Mouse (Mus musculus): ENCODE results near the gene Spata17. TPM values are rescaled to one million over a fixed set of nuclear protein-coding genes. Genes with fewer than 3 reads are reported as not detected.
A peak's percentile ranks its signal among the peaks of the same experiment; 100 is the strongest.

Spata17 gene
- polyA plus RNA-seq (2014; fragmentation: Nextera tagmentation; extraction: Ambion mirVana): 1.2 and 1.5 TPM in 2 replicates

- DNase-seq (peak; percentile 90), ATAC-seq (ENCODE audit: low FRiP score, low TSS enrichment) (peak; percentile 85)
- H3K36me3 ChIP-seq (ENCODE audit: control insufficient read depth, insufficient read depth, low read length): no peaks in the 10 kb centered on the region
- H3K9ac ChIP-seq (replicated peaks; ENCODE audit: low read length): peak within 1 kb of the TSS; percentile 75
- peak within 1 kb of the TSS; percentile 78 for H3K27ac ChIP-seq (replicated peaks; ENCODE audit: low read depth, low read length)
- 1% methylated on average over 58 of the region's 58 CpGs for WGBS
- H3K4me2 ChIP-seq (ENCODE audit: low read length): peak within 1 kb of the TSS; percentile 89
- H3K4me3 ChIP-seq (replicated peaks; ENCODE audit: low read depth, low read length): peak within 1 kb of the TSS; percentile 84
- no peaks in the 10 kb centered on the region for H3K9me3 ChIP-seq (ENCODE audit: control insufficient read depth, low read length)
- H3K4me1 ChIP-seq (ENCODE audit: control insufficient read depth, insufficient read depth, low read length): peaks cover 7% of the 10 kb centered on the region; the same call in 1 of the 2 replicates
- no peaks in the 10 kb centered on the region for H3K27me3 ChIP-seq (ENCODE audit: control insufficient read depth, insufficient read depth, low read length)
Observed at GRCm38 (mm10) chr1:187215181-187216116, at the start of gene Spata17, which contains the start of gene Gpatch2. Gene Spata17, minus strand, starts transcription at chr1:187215465. Gene Gpatch2, plus strand, starts transcription at chr1:187215508.

GRCm38 (mm10) chr1:187258756-187259155 lies 43.5 kb upstream of the Spata17 start:
- H3K27me3 ChIP-seq (ENCODE audit: control insufficient read depth, insufficient read depth, low read length): no peaks in the 10 kb centered on the region
- no peak for DNase-seq
- no peak for ATAC-seq (ENCODE audit: low FRiP score, low TSS enrichment)

GRCm38 (mm10) chr1:187250741-187251262 lies 35.5 kb upstream of the Spata17 start:
- Histone ChIP-seq H3K27me3 (ENCODE audit: control insufficient read depth, insufficient read depth, low read length) (no peaks in the 10 kb centered on the region), H3K4me2 (ENCODE audit: low read length) (no peak overlapping the region), H3K4me1 (ENCODE audit: control insufficient read depth, insufficient read depth, low read length) (no peaks in the 10 kb centered on the region), H3K4me3 (replicated peaks; ENCODE audit: low read depth, low read length) (no peak overlapping the region), H3K9me3 (ENCODE audit: control insufficient read depth, low read length) (no peaks in the 10 kb centered on the region), H3K9ac (replicated peaks; ENCODE audit: low read length) (no peak overlapping the region), H3K27ac (replicated peaks; ENCODE audit: low read depth, low read length) (no peak overlapping the region), H3K36me3 (ENCODE audit: control insufficient read depth, insufficient read depth, low read length) (no peaks in the 10 kb centered on the region)
- 100% methylated on average over 1 of the region's 1 CpGs for WGBS
- DNase-seq: no peak
- no peak for ATAC-seq (ENCODE audit: low FRiP score, low TSS enrichment)

More at GRCm38 (mm10) chr1:187258756-187259155, 43.5 kb upstream of the Spata17 start:
- no peak overlapping the region for H3K27ac ChIP-seq (replicated peaks; ENCODE audit: low read depth, low read length)
- H3K4me1 ChIP-seq (ENCODE audit: control insufficient read depth, insufficient read depth, low read length): peaks cover 10% of the 10 kb centered on the region; the same call in 1 of the 2 replicates
- no peak overlapping the region for H3K4me3 ChIP-seq (replicated peaks; ENCODE audit: low read depth, low read length)
- WGBS: 77% methylated on average over 4 of the region's 4 CpGs
- H3K36me3 ChIP-seq (ENCODE audit: control insufficient read depth, insufficient read depth, low read length): no peaks in the 10 kb centered on the region
- H3K9me3 ChIP-seq (ENCODE audit: control insufficient read depth, low read length): no peaks in the 10 kb centered on the region
- no peak overlapping the region for H3K9ac ChIP-seq (replicated peaks; ENCODE audit: low read length)
- no peak overlapping the region for H3K4me2 ChIP-seq (ENCODE audit: low read length)

GRCm38 (mm10) chr1:187244734-187245133 lies 29.5 kb upstream of the Spata17 start:
- Histone ChIP-seq H3K27me3 (ENCODE audit: control insufficient read depth, insufficient read depth, low read length) (no peaks in the 10 kb centered on the region), H3K9me3 (ENCODE audit: control insufficient read depth, low read length) (no peaks in the 10 kb centered on the region), H3K4me2 (ENCODE audit: low read length) (no peak overlapping the region), H3K9ac (replicated peaks; ENCODE audit: low read length) (no peak overlapping the region), H3K27ac (replicated peaks; ENCODE audit: low read depth, low read length) (no peak overlapping the region), H3K4me1 (ENCODE audit: control insufficient read depth, insufficient read depth, low read length) (no peaks in the 10 kb centered on the region), H3K36me3 (ENCODE audit: control insufficient read depth, insufficient read depth, low read length) (no peaks in the 10 kb centered on the region), H3K4me3 (replicated peaks; ENCODE audit: low read depth, low read length) (no peak overlapping the region)
- 87% methylated on average over 5 of the region's 5 CpGs for WGBS
- ATAC-seq (ENCODE audit: low FRiP score, low TSS enrichment) (no peak), DNase-seq (no peak)

DNA sequence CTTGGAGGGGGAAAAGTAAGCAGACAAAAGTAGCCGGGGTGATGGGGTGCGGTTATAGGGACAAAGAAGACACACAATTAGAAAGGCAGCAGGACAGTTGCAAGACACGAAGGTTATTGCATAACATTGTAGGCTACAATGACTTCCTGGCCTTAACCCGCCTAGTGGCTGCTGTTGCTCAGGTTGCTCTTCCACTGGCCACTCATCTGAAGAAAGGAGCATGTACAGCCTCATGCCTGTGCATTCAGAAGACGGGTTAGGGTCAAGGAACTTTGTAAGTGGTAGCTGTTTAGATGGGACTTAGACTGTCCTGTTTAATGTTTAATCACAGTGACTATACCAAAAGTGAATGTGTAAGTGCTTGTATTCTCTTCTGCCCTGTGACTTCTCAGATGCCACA lies 26.1 kb upstream of the Spata17 start:
- Histone ChIP-seq H3K4me2 (ENCODE audit: low read length) (no peak overlapping the region), H3K27me3 (ENCODE audit: control insufficient read depth, insufficient read depth, low read length) (no peaks in the 10 kb centered on the region), H3K4me3 (replicated peaks; ENCODE audit: low read depth, low read length) (no peak overlapping the region), H3K9me3 (ENCODE audit: control insufficient read depth, low read length) (no peaks in the 10 kb centered on the region), H3K9ac (replicated peaks; ENCODE audit: low read length) (no peak overlapping the region), H3K4me1 (ENCODE audit: control insufficient read depth, insufficient read depth, low read length) (no peaks in the 10 kb centered on the region), H3K36me3 (ENCODE audit: control insufficient read depth, insufficient read depth, low read length) (no peaks in the 10 kb centered on the region), H3K27ac (replicated peaks; ENCODE audit: low read depth, low read length) (no peak overlapping the region)
- no peak for DNase-seq
- no peak for ATAC-seq (ENCODE audit: low FRiP score, low TSS enrichment)
- WGBS: 93% methylated on average over 5 of the region's 5 CpGs

DNA sequence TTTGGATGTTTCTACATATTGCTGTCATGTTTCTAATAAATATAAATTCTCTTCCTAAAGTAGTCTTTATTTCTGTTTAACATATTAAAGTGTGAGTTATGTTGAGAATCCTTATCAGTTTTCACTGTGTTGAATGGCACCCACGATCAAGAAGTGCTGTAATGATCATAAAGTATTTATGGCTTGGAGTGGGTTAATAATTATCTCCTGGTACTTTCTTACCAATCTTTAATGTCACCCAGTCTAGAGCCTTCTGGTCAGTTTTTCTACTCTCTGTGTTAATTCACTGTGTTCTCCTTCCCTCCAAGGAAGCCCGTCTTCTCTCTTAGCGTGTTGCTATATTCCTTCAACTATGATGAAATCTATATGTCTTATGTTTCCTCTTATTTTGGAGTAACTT lies 25.0 kb upstream of the Spata17 start:
- no peak for ATAC-seq (ENCODE audit: low FRiP score, low TSS enrichment)
- Histone ChIP-seq H3K36me3 (ENCODE audit: control insufficient read depth, insufficient read depth, low read length) (no peaks in the 10 kb centered on the region), H3K27ac (replicated peaks; ENCODE audit: low read depth, low read length) (no peak overlapping the region), H3K4me3 (replicated peaks; ENCODE audit: low read depth, low read length) (no peak overlapping the region), H3K9ac (replicated peaks; ENCODE audit: low read length) (no peak overlapping the region), H3K4me2 (ENCODE audit: low read length) (no peak overlapping the region), H3K27me3 (ENCODE audit: control insufficient read depth, insufficient read depth, low read length) (no peaks in the 10 kb centered on the region), H3K9me3 (ENCODE audit: control insufficient read depth, low read length) (no peaks in the 10 kb centered on the region), H3K4me1 (ENCODE audit: control insufficient read depth, insufficient read depth, low read length) (no peaks in the 10 kb centered on the region)
- WGBS: 96% methylated on average over 3 of the region's 3 CpGs
- DNase-seq: no peak

DNA sequence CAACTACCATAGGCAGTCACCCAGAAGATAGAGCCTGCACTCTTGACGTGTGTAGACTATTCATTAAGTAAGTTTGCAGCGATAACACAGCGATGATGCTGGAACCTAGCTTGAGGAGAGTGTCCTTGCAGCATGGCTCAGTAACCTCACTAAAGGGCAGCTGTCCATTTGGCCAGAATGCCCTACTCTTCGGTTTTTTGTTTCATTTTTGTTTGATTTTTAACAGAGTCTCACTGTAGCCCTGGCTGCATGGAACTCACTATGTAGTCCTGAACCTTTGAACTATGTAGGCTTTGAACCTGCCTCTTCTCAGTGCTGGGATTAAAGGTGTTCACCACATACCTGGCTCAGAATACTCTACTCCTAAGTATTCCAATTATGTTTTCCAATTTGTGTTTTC lies 22.8 kb upstream of the Spata17 start:
- Histone ChIP-seq H3K4me3 (replicated peaks; ENCODE audit: low read depth, low read length) (no peak overlapping the region), H3K9me3 (ENCODE audit: control insufficient read depth, low read length) (no peaks in the 10 kb centered on the region), H3K4me2 (ENCODE audit: low read length) (no peak overlapping the region), H3K9ac (replicated peaks; ENCODE audit: low read length) (no peak overlapping the region), H3K4me1 (ENCODE audit: control insufficient read depth, insufficient read depth, low read length) (no peaks in the 10 kb centered on the region), H3K27ac (replicated peaks; ENCODE audit: low read depth, low read length) (no peak overlapping the region), H3K36me3 (ENCODE audit: control insufficient read depth, insufficient read depth, low read length) (peaks cover 4% of the 10 kb centered on the region), H3K27me3 (ENCODE audit: control insufficient read depth, insufficient read depth, low read length) (no peaks in the 10 kb centered on the region)
- 92% methylated on average over 4 of the region's 4 CpGs for WGBS
- no peak for ATAC-seq (ENCODE audit: low FRiP score, low TSS enrichment)
- no peak for DNase-seq

GRCm38 (mm10) chr1:187236296-187236695 lies 21.0 kb upstream of the Spata17 start:
- 90% methylated on average over 6 of the region's 6 CpGs for WGBS
- H3K27ac ChIP-seq (replicated peaks; ENCODE audit: low read depth, low read length): no peak overlapping the region
- no peak overlapping the region for H3K4me3 ChIP-seq (replicated peaks; ENCODE audit: low read depth, low read length)
- peaks cover 4% of the 10 kb centered on the region for H3K36me3 ChIP-seq (ENCODE audit: control insufficient read depth, insufficient read depth, low read length)
- no peak overlapping the region for H3K9ac ChIP-seq (replicated peaks; ENCODE audit: low read length)
- no peaks in the 10 kb centered on the region for H3K4me1 ChIP-seq (ENCODE audit: control insufficient read depth, insufficient read depth, low read length)
- no peak overlapping the region for H3K4me2 ChIP-seq (ENCODE audit: low read length)
- no peak for ATAC-seq (ENCODE audit: low FRiP score, low TSS enrichment)
- H3K27me3 ChIP-seq (ENCODE audit: control insufficient read depth, insufficient read depth, low read length): no peaks in the 10 kb centered on the region
- H3K9me3 ChIP-seq (ENCODE audit: control insufficient read depth, low read length): no peaks in the 10 kb centered on the region
- DNase-seq: no peak

Data from midbrain, embryonic 14.5 days (tissue).